Mouse (Mus musculus) liver, embryonic 16.5 days (tissue): ENCODE measurements around the gene Cd48. TPM values are rescaled to one million over a fixed set of nuclear protein-coding genes. Genes with fewer than 3 reads are reported as not detected.
A peak's percentile ranks its signal among the peaks of the same experiment; 100 is the strongest.

ENCODE experiments used
- ATAC-seq: fragments of 200-750 bp; cut with Nextera tagmentation; 2 replicates; pipeline ENCODE4 v1.8.0; 2017; ENCODE audit warnings: low read depth, mild to moderate bottlenecking, moderate number of reproducible peaks, moderate library complexity
- H3K27ac ChIP-seq: fragments of 300-500 bp; sonication (generic); 2 replicates; pipeline ENCODE4 v1.5.1; 2014; ENCODE audit warnings: mild to moderate bottlenecking, low read length
- H3K27me3 ChIP-seq: fragments of 300-500 bp; sonication (generic); 2 replicates; pipeline ENCODE4 v1.6.1; 2014; ENCODE audit warnings: low read depth, low read length, mixed read lengths; ENCODE audit not compliant: control insufficient read depth, insufficient read depth
- H3K36me3 ChIP-seq: fragments of 300-500 bp; sonication (generic); 2 replicates; pipeline ENCODE4 v1.6.1; 2014; ENCODE audit warnings: mild to moderate bottlenecking; ENCODE audit not compliant: control insufficient read depth, insufficient read depth
- H3K4me1 ChIP-seq: fragments of 300-500 bp; sonication (generic); 2 replicates; pipeline ENCODE4 v1.6.1; 2014; ENCODE audit warnings: low read depth, low read length, mixed read lengths; ENCODE audit not compliant: control insufficient read depth
- H3K4me2 ChIP-seq: fragments of 300-500 bp; sonication (generic); 2 replicates; pipeline ENCODE4 v1.6.1; 2014; ENCODE audit warnings: low read depth, low read length, mixed read lengths
- H3K4me3 ChIP-seq: fragments of 300-500 bp; sonication (generic); 2 replicates; pipeline ENCODE4 v1.5.1; 2014; ENCODE audit warnings: low read depth, mild to moderate bottlenecking, low read length
- H3K9ac ChIP-seq: fragments of 300-500 bp; sonication (generic); 2 replicates; pipeline ENCODE4 v1.6.1; 2014; ENCODE audit warnings: low read depth, low read length
- H3K9me3 ChIP-seq: fragments of 300-500 bp; sonication (generic); replicated peaks from 2 replicates; pipeline ENCODE4 v1.6.1; 2016; ENCODE audit warnings: low read length; ENCODE audit not compliant: control insufficient read depth
- WGBS: fragments of 180-500 bp; shearing (Covaris S2); extraction: QIAGEN DNeasy Blood & Tissue Kit; methylation state at CpG from one replicate; pipeline ENCODE4 v1.1.7; 2014; ENCODE audit not compliant: insufficient replicate concordance; 5-methylcytosine and 5-hydroxymethylcytosine counted together
- polyA plus RNA-seq: library from polyadenylated mRNA; unstranded; fragments of >200 nt; fragmentation: Nextera tagmentation; extraction: Ambion mirVana; gene quantifications from 2 replicates; pipeline ENCODE4 v1.2.1, GENCODE M21; 2015

Gene Cd48
- polyA plus RNA-seq: 10.9 and 12.0 TPM in 2 replicates

GRCm38 (mm10) chr1:171681531-171682299 is at the start of gene Cd48:
Gene Cd48 (plus strand): TSS chr1:171682009.
- no peaks in the 10 kb centered on the region for H3K9me3 ChIP-seq
- peak within 1 kb of the TSS; percentile 20 for H3K4me3 ChIP-seq
- peak within 1 kb of the TSS; percentile 35 for H3K4me2 ChIP-seq
- no peaks in the 10 kb centered on the region for H3K36me3 ChIP-seq
- H3K9ac ChIP-seq: no peak within 1 kb of the TSS
- 25% methylated on average over 14 of the region's 14 CpGs for WGBS
- peak within 1 kb of the TSS; percentile 55 for H3K27ac ChIP-seq
- ATAC-seq: no peak
- no peaks in the 10 kb centered on the region for H3K27me3 ChIP-seq
- no peaks in the 10 kb centered on the region; the same call in 1 of the 2 replicates for H3K4me1 ChIP-seq

GRCm38 (mm10) chr1:171635696-171636095 is 46.1 kb upstream of the Cd48 start:
- WGBS: 41% methylated on average over 6 of the region's 6 CpGs
- Histone ChIP-seq H3K9ac (no peak overlapping the region), H3K27ac (no peak overlapping the region), H3K4me1 (no peaks in the 10 kb centered on the region), H3K36me3 (no peaks in the 10 kb centered on the region), H3K4me3 (no peak overlapping the region), H3K4me2 (no peak overlapping the region), H3K9me3 (no peaks in the 10 kb centered on the region), H3K27me3 (no peaks in the 10 kb centered on the region)
- no peak for ATAC-seq

GRCm38 (mm10) chr1:171637101-171637500 is 44.7 kb upstream of the Cd48 start:
- Histone ChIP-seq H3K4me3 (no peak overlapping the region), H3K9ac (no peak overlapping the region), H3K4me2 (no peak overlapping the region), H3K4me1 (no peaks in the 10 kb centered on the region), H3K36me3 (no peaks in the 10 kb centered on the region), H3K9me3 (no peaks in the 10 kb centered on the region), H3K27me3 (no peaks in the 10 kb centered on the region), H3K27ac (no peak overlapping the region)
- WGBS: 59% methylated on average over 8 of the region's 8 CpGs
- ATAC-seq: no peak

- Histone ChIP-seq H3K4me3 (no peak overlapping the region), H3K4me2 (no peak overlapping the region), H3K27me3 (no peaks in the 10 kb centered on the region), H3K9ac (no peak overlapping the region), H3K36me3 (no peaks in the 10 kb centered on the region), H3K27ac (no peak overlapping the region), H3K4me1 (peaks cover 3% of the 10 kb centered on the region; the same call in 1 of the 2 replicates), H3K9me3 (no peaks in the 10 kb centered on the region)
- ATAC-seq: no peak
- 41% methylated on average over 2 of the region's 2 CpGs for WGBS
Measured at GRCm38 (mm10) chr1:171638686-171639085, 43.1 kb upstream of the Cd48 start.

GRCm38 (mm10) chr1:171640796-171641195 is 41.0 kb upstream of the Cd48 start:
- H3K9me3 ChIP-seq: no peaks in the 10 kb centered on the region
- ATAC-seq: no peak
- WGBS: 73% methylated on average over 6 of the region's 6 CpGs
- H3K36me3 ChIP-seq: no peaks in the 10 kb centered on the region
- peaks cover 4% of the 10 kb centered on the region; the same call in 1 of the 2 replicates for H3K4me1 ChIP-seq
- no peak overlapping the region for H3K9ac ChIP-seq
- no peak overlapping the region for H3K27ac ChIP-seq
- no peak overlapping the region for H3K4me3 ChIP-seq
- H3K4me2 ChIP-seq: no peak overlapping the region
- no peaks in the 10 kb centered on the region for H3K27me3 ChIP-seq

GRCm38 (mm10) chr1:171643612-171644011 is 38.2 kb upstream of the Cd48 start:
- Histone ChIP-seq H3K4me3 (no peak overlapping the region), H3K4me1 (peaks cover 4% of the 10 kb centered on the region; the same call in 1 of the 2 replicates), H3K9me3 (no peaks in the 10 kb centered on the region), H3K4me2 (no peak overlapping the region), H3K27me3 (no peaks in the 10 kb centered on the region), H3K27ac (no peak overlapping the region), H3K36me3 (no peaks in the 10 kb centered on the region), H3K9ac (no peak overlapping the region)
- 26% methylated on average over 7 of the region's 7 CpGs for WGBS
- peak; percentile 81 for ATAC-seq

- H3K4me1 ChIP-seq: peaks cover 4% of the 10 kb centered on the region; the same call in 1 of the 2 replicates
- no peak overlapping the region for H3K9ac ChIP-seq
- WGBS: 42% methylated on average over 5 of the region's 5 CpGs
- H3K27me3 ChIP-seq: no peaks in the 10 kb centered on the region
- no peak overlapping the region for H3K4me3 ChIP-seq
- H3K4me2 ChIP-seq: no peak overlapping the region
- no peak overlapping the region for H3K27ac ChIP-seq
- H3K9me3 ChIP-seq: no peaks in the 10 kb centered on the region
- no peak for ATAC-seq
- H3K36me3 ChIP-seq: no peaks in the 10 kb centered on the region
Measured at GRCm38 (mm10) chr1:171646429-171646940, 35.3 kb upstream of the Cd48 start.

GRCm38 (mm10) chr1:171647716-171648115 is 34.1 kb upstream of the Cd48 start:
- no peak overlapping the region for H3K27ac ChIP-seq
- no peak for ATAC-seq
- 61% methylated on average over 5 of the region's 5 CpGs for WGBS
- no peaks in the 10 kb centered on the region for H3K36me3 ChIP-seq
- H3K27me3 ChIP-seq: no peaks in the 10 kb centered on the region
- no peak overlapping the region for H3K9ac ChIP-seq
- no peak overlapping the region for H3K4me2 ChIP-seq
- peaks cover 4% of the 10 kb centered on the region; the same call in 1 of the 2 replicates for H3K4me1 ChIP-seq
- H3K4me3 ChIP-seq: no peak overlapping the region
- H3K9me3 ChIP-seq: no peaks in the 10 kb centered on the region

GRCm38 (mm10) chr1:171648840-171649239 is 33.0 kb upstream of the Cd48 start:
- H3K4me2 ChIP-seq: no peak overlapping the region
- no peaks in the 10 kb centered on the region for H3K27me3 ChIP-seq
- ATAC-seq: no peak
- no peaks in the 10 kb centered on the region for H3K36me3 ChIP-seq
- H3K9ac ChIP-seq: no peak overlapping the region
- H3K27ac ChIP-seq: no peak overlapping the region
- 53% methylated on average over 8 of the region's 8 CpGs for WGBS
- no peaks in the 10 kb centered on the region; the same call in 1 of the 2 replicates for H3K4me1 ChIP-seq
- no peak overlapping the region for H3K4me3 ChIP-seq
- H3K9me3 ChIP-seq: no peaks in the 10 kb centered on the region
